Mouse (Mus musculus) 416B (cell line): ENCODE measurements at regions not wholly inside any gene's neighbourhood (a gene's known extent, or its start where the extent isn't known, plus 50 kb on each side); places are given as distances from the start of the nearest gene placed in this dataset.
A peak's percentile ranks its signal among the peaks of the same experiment; 100 is the strongest.

Source experiments
- DNase-seq: peaks from one replicate; pipeline ENCODE4 v3.0.0; 2011; ENCODE audit warnings: low read depth

DNA sequence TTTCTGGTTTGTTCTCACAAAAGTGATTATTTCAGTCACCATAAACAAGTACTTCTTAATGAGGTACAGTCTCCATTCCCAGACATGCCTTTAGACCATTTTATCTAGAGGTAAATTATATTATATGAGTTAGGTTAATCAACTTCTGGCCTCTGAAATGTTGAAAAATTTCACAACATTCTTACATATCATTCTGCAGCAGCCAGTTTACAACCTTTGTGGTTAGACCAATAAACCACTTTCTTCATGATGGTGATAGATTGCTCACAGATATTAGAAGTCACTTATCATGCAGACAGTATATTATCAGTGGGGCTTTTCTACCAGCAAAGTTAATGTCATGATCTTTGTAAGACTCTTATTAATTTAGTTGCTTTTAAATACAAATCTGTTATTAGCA, 503.5 kb downstream of the Nap1l3 start:
- peak; percentile 73 for DNase-seq

DNA sequence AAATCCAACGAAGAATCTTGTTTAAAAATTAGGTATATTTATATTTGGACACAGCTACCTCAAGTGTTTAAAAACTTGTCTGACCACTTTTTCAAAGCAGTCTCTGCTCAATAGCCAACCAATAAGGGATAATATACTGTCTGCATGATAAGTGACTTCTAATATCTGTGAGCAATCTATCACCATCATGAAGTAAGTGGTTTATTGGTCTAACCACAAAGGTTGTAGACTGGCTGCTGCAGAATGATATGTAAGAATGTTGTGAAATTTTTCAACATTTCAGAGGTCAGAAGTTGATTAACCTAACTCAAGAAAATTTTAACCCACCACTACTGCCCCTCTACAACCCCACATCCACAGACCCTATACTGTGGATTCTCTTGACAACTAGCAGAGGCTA, 504.0 kb downstream of the Nap1l3 start:
- peak; percentile 80 for DNase-seq
